Mouse (Mus musculus) kidney, postnatal 4 days (tissue): ENCODE data around the gene Sptb.
A peak's percentile ranks its signal among the peaks of the same experiment; 100 is the strongest.

ENCODE experiments used
- DNase-seq, 2 experiments: peaks; one replicate each; pipeline ENCODE4 v3.0.0; 2021; ENCODE audit warnings: mixed read lengths in 2 of 2

The Sptb gene

DNA sequence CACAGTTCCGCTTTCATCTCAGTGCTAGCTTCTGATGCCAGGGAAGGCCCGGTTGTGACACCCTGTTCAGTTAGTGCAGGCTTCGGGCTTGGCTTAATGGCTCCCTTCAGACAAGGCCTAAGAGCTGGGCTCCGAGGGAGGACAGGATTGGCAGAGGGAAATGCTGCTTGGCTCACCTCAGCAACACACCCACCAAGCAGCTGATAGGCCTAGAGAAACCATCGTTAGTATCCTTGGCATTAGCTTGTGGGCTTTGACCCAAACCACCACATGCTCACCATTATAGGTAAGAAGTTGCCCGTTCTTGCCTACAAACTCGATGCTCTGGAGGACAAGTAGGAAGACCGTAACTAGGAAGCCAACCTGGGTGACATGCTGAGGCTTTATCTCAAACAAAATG lies 38.3 kb downstream of the Sptb start:
- no peak for DNase-seq

DNA sequence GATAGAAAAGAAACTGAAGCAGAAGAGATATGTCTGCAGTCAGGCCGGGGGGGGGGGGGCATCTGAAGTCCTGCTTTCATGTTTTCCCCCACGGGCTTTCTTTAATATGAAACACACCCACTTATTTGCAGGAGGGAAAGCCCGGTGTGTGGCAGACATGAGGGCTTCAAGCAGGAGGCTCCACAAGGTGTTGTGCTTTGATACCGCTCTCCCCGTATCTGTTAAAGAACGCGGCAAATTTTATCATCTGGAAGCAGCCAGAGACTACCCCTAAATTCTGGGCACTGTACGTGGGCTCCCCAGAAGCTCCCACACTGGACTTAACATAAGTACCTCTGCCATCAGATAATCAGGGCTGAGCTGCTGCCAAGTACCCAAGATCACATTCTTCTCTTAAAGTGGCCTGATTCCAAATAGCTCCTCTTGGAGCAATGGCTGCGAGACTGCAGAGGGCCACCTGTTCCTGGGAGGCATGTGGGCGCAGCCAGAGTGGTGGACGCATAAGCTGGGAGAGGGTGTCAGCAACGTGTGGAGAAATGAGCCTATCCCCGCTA lies 39.7 kb downstream of the Sptb start:
- no peak for DNase-seq

DNA sequence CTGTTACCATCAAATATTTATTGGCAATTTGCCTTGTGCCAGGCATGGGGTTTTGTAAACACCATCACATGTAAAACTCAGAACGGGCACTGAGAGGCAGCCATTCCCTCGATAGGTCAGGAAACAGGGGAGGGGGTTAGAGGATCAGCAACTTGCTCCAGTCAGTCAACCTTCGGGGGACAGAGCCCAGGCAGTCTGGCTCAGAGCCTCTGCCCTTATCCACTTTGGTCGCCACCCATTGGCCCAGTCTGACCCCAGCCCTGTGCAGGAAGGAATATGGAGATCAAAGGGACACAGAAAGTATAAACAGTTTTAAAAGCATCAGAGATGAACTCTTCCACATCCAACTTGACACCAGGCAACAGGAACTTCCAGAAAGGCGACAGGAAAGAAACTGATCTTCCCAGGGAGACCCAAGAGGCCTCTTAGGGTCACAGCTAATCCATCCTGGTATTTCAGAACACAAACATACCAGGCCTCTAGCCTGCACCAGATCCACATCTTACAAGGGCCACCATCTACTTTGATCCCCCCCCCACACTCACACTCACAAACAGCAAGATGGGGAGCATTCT lies 40.3 kb downstream of the Sptb start:
- DNase-seq, result no peak

DNA sequence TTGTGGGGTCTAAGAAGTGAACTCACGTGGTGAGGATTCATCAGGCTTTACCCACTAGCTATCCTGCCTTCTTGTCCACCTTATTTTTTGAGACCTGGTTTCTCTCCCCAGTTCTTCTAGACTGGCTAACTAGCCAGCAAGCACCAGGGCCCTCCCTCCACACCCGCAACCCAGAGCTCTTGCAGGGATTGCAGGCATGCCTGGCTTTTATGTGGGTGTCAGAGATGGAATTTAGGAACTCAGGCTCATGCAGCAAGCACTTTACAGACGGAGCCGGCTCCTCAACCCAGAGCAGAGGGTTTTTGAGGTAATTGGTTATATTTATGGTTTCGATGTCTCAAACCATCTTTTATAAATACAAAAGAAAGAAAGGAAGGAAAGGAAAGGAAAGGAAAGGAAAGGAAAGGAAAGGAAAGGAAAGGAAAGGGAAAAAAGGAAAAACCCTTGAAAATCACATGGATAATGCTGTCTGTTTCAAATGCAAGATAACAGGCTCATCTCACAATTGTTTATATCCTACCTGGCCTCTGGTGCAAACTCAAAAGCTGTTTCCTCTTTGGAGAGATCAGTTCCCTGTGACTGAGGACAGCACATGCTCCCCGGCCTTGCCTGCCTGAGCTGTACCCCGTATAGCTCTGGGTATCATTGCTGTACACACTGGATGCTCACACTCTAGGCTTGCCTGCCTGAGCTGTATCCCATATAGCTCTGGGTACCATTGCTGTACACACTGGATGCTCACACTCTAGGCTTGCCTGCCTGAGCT lies 41.5 kb downstream of the Sptb start:
- no peak for DNase-seq

DNA sequence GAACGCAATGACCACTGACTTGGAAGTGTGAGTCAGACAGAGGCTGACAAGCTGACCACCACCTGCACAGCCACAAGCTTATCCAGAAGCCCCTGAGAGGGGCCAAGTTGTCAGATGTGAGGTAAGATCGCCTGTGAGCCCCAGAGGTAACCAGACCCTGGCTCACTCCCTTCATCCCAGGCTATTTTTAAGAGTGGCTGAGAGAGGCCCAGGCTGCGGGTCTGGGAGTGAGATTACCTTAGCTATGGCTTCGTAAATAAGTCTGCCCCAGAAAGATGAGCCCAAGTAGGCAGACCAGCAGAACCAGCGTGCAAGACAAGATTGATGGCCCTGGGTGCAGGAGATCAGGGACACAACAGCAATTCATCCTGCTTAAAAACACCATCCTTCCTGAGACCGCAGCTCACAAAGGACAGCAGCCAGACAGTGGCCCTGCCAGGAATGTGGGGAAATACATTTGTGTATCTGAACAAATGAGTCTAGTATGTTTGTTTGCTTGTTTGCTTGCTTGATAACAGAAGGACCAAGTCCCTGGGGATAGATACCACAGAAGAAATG lies 58.5 kb downstream of the Sptb start:
- DNase-seq, result no peak

DNA sequence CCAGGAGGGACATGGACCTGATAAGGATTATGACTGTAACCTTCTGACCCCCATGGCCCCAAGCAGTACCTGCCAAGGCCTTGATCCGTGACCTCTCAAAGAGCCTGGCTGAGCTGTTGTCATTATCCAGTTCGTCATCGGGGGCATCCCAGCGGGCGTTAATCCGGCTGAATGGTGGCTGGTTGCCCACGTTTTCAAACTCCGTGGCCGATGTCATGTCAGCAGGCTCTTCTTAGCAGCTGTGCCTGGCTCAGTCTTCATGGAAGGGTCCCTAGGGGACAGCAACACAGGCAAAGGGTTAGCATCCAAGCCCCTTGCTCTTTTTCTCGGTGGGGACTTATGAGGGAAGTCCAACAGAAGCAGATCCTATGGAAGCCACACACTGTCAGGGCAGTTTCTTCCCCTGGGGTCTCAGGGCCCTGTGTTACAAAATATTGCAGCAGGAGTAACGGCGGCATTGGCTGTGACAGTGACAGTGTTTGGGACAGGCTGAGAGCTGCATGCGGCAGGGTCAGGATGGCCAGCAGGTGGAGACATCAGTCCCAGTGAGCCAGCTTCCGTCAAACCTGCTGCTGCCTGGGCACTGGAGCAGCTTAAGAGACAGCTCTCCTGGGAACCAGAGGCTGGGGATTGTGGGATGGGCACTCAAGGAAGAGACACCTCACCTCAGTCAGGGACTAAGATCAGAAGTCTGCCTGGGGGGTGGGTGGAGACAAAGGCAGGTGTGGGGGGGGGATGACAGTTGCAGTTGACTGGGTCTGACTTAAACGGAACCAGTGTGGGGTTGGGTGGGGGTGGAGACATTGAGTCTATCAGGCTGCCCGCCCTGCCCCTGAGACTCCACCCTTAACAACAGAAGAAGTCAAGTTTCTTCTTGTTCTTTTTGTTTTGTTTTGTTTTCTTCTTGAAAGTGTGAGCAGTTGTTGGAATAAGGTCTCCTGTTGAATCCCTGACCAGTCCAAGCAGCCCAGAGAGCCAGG lies 60.3 kb downstream of the Sptb start:
- peak; percentile 82 to 86 for DNase-seq

DNA sequence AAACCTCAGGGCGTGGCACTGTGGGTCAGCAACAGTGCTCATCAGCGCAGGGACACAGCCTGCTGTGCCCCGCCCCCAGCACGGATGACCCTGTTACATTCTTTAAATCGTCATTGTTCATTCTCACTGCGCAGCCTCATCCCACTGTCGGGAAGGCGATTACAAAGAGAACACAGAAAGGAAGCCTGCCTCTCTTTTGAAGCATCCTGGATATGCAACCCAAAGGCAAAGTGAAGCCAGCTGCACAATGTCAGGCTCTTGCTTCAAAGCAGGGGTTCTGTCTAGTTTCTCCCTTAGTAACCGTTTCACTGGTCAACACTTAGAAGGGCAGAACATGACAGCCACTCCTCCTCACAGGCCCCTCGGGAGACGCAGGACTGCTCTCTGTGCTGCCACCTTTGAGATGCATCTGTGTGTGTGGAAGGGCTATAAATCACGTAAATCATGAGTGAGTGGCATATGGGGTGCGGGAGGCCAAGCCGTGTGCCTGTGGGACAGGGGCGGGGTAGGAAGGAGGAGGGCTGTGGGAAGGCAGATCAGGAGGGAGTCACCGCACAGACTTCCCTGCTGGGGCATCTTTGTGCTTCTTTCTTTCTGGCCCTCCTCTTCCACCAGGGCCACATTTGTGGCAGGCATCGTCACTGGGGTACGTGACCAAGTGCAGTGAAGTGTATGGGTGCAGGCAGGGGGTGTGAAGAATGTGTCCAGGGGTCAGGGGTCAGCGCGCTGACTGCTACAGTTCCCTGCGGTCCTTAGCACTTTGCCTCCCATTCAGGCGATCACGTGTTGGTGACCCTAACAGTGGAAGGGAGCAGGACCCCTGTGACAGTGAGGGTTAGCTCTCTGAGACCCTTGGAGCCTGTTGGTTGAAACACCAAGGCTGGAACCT lies 64.9 kb downstream of the Sptb start:
- DNase-seq, result peak; percentile 53 to 65

DNA sequence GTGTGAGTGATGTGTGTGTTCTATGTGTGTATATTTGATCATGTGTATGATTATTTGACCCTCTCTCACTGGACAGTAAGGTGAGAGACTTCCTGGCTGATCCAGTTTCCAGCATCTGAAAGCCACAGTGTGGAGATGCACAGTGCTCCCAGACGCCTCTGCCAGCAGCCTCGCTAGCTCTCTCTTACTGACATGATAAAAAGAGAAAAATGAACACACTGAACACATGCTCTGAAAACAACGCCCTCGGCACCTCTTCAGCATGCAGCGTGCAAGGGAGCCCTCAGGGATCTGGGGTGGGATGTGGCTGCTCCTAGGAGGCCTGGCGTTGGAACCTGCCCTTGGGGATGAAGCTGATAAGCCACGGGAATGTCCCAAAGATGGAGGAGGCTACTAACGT lies 66.7 kb downstream of the Sptb start:
- no peak for DNase-seq

DNA sequence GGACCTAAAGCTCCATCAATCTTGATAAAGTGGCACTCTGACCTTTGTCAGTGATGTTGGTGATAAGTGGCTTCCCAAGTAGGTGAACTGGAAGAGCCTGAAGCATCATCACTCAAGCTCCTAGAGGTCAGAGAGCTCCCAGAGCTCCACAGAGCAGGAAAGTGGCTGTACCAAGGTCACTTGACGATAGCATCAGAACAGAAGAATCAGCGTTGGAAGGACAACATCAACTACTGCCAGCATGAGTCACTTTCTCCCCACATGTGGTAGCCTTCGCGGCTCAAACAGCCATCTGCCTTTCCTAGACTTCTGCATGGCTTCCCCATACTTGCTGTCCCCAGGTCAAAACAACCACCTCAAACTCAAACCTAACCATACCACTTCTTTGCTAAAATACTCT lies 67.7 kb downstream of the Sptb start:
- no peak for DNase-seq

DNA sequence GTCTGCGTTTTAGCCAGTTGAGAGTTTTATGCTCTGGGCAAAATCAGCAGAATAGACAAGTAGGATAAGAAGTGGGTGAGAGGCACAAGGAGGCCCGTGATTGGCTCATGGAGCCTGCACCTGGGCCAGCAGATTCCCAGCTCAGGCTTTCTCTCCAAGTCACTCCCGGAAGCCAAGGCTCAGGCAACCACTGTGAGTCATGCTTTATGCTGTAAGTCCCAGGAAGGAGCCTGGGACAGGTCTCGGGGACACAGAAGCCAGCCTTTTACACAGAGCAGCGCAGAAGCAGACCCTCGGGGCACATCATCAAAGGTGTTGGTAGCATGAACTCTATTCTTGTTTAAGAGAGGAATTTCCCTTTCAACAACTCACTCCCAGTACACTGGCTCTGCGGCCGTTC lies 69.7 kb downstream of the Sptb start:
- no peak for DNase-seq

DNA sequence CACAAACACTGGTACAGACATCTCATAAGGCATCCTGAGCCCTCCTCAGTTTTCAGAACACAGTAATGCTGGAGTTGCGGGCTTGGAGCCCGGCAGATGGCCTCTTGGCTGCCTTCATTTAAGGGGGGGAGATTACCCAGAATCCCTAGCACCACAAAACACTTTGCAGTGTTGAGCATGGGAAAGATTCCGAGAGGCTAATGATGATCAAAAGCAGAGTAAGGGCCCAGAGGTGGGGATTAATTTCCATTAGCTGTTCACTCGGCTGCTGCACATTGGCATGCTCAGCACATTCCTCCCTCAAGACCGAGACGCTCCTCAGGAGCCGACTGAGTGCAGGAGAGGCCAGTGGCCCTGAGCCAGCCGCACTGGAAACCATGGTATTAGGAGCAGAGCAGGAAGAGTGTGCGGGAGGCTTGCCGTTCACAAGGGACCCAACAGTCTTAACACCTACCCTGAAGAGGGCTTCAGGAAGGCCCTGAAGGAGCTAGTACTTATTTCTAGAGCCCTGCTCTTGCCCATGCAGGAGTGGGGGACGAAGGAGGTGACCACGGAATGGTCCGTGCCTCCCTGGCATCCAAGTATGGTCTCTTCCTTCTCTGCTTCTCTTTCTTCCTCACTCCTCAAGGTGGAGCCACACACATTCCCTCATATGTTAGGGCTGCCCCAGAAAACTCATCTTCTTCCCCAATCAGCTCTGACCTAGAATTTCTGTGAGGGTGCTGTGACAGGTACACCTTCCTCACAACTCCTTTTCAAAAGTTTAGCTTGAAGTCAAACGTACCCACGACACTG lies 75.3 kb downstream of the Sptb start:
- peak; percentile 59 to 67 for DNase-seq

DNA sequence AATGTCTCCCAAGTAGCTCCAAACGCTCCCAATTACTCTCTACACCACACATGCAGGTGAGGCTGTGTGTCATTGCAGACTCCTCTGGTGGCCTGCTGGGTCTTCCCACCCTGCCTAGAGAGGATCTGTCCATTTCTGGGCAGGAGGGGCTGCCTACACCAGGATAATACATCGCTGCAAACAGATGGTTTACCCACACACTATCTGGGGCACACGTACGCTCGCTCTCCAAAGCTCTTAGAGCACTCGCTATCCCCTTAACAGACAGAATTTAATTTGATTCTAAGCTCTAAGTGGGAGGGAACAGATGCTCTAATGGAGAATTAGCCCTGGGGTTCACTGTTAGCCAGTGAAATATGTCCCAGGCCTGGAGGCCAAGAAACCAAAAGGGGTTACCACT lies 87.0 kb downstream of the Sptb start:
- no peak for DNase-seq

DNA sequence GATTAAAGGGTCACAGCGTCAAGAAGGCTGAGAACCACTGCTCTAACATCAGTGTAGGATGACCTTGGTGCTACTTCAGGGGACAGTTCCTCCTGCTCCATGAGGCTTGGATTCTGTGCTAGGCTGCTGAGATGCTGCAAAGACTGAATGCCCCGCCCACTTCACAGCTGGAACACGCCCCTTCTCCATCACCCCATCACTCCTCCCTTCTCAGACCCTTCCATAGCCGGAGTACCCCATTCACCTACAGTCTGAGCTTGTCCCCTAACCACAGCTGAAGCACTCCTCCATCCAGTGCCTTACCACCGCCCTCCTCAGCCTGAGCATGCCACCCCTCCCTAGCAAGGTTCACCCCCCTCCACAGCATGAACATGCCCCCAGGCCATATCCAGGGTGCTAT lies 90.5 kb downstream of the Sptb start:
- DNase-seq, result no peak

DNA sequence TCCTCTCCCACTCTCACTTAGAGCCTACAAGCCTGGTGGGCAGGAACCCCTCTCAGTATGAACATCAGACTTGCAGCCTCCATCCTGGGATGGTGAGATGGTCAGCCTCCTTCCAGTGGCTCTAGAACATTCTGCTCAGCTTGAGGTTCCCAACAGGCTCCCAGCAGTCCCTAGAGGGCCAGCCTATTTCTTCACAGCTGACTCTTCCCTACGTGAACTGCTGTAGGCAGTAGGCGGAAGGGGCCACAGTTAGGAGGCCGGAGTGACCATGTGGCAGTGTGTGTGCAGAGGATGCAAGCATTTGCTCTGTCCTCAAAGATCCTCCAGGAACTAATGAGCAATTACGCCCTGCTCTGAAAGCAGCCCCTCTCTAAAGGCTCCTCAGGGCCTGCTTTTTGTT lies 92.2 kb downstream of the Sptb start:
- no peak for DNase-seq

DNA sequence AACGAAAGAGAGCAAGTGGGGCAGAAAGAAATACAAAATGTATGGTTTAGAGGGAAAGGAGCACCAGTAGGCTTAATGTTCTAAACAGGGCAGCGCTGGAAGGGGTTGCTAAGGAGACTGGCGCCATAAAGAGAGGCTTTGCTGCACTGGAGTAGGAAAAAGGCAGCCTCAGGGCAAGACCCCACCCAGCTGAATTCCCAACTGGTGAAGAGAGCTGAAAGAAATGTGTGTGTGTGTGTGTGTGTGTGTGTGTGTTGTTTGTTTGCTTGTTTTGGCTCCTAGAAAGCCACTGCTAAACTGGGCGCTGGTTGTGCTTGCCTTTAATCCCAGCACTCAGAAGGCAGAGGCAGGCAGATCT lies 94.8 kb downstream of the Sptb start:
- peak in 1 of 2 experiments; percentile 15 for DNase-seq

DNA sequence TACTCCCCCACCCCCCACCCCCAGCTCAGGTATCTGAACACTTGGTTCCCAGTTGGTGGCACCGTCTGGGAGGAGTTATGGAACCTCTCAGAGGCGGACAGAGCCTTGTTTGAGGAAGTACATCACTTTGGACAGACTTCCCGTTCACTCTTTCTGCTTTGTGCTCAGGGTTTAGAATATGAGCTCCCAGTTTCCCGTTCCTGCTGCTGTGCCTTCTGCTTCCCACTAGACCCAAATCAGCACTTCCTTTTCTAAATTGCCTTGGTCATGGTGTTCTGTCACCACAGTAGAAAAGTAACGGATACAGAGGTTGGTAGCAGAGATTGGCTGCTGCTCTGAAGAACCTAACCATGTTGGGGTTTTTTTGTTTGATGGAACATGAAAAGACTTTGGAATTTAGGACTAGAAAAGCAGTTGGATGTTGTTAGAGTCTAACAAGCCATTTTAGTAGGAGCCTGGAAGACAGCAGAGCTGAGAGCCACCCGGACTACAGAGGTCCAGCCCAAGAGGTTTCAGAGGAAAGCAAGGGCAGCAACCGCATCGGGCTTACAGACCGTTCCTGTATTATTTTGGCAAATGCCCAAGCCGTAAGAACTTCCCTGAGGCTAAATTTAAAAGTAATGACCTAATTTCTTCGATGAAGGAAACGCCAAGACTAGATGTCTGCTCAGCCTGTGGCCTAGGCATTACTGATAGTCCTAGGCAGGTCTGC lies 95.3 kb downstream of the Sptb start:
- peak in 1 of 2 experiments; percentile 22 for DNase-seq

DNA sequence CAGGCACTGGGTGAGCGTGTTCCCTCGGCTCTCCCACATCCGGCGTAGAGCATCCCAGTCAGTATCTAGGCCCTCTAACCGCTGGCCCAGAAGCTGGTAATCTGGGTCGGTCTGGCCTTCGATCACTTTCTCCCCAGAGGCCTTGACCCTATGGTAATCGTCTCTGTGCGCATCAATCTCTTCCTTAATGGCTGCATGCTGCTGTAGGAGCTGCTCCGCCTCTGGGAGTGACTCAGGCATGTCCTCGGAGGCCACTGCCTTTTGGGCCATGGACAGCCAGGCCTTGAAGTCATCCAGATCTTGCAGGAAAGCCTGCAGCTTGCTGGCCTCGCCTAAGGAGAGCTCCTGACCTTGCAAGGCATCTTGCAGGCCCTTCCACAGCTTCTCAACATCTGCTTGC lies 97.7 kb downstream of the Sptb start:
- no peak for DNase-seq

DNA sequence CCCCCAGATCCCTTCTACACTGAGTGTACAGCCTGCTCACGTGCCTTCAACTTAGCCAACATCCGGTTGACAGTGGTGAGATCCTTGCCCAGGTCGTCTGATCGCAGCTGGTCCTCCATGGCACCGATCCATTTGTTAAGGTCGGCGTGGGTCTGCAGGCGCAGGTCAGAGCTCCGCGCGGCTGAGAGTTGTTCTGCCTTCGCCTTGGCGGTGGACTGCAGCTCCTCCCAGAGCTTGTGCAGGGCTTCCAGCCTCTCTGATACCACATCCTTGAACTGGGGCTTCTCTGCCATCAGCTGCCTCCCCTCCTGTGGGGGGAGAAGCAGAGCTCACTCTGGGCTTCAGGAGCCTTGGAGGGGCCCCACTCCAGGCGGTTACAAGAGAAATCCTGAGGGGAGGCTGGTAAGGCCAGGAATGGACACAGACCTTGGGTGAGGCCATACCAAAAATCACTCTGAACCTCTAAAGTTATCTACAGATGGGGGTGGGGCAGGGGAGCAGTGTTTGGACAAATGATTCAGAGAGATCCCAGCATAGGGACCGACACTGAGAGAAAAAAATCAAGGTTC lies 101.3 kb downstream of the Sptb start:
- DNase-seq, result no peak

DNA sequence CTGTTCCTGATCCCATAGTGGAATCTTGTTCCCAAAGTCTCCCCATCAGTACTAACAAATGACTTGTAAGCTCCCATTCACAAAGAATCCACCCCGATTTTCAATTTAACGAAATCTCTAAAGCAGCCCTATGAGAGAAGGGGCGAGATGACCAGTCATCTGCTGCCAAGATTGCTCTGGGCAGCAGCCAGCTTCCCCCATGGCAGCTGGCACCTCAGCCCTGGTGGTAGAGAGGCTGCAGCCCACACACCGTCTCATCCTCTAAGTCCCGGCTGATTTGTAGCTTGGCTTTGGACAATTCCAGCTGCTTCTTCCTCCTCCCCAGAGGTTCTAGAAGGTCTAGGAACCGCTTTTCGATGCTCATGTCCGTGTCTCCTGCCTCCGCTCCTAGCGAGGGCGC lies 102.1 kb downstream of the Sptb start:
- DNase-seq, result no peak

DNA sequence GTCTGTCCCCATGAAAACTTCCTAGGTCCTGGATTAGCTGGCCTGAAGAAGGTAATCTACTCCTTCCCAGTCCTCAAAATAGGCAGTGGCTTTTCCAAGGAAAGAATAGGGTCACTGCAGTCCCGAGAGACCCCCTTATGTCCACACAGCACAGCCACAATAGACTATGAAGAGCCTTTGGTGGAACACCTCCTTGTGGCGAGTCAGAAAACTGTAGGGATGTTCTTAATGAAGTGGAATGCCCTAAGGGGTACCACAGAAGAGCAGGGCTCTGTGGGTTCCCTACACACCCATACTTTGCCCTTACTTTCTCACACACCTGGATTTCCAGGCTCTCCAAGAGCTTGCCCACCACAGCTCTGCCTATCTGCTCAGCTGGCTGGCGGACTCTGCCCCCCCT lies 104.5 kb downstream of the Sptb start:
- no peak for DNase-seq
